Mouse (Mus musculus): ENCODE measurements around the gene Anks1. TPM values are rescaled to one million over a fixed set of nuclear protein-coding genes. Genes with fewer than 3 reads are reported as not detected.

Anks1 gene
- polyA plus RNA-seq, 1 experiment from 2014 or later, result 8.5 TPM

GRCm38 (mm10) chr17:28005393-28005792, 96.3 kb downstream of the Anks1 start:
- Histone ChIP-seq H3K27ac (0 out of 2 replicates have a peak overlapping the region, but pooled peaks have one; percentile 85), H3K4me2 (no peak overlapping the region), H3K4me1 (replicated peaks) (peaks cover 42% of the 10 kb centered on the region), H3K4me3 (no peak overlapping the region), H3K9ac (no peak overlapping the region), H3K9me3 (replicated peaks) (no peaks in the 10 kb centered on the region), H3K36me3 (no peaks in the 10 kb centered on the region), H3K27me3 (no peaks in the 10 kb centered on the region)
- no peak for ATAC-seq (replicated peaks; ENCODE audit: insufficient number of reproducible peaks, insufficient read depth, low FRiP score, low read depth)

GRCm38 (mm10) chr17:28006208-28006607, 97.1 kb downstream of the Anks1 start:
- Histone ChIP-seq H3K36me3 (no peaks in the 10 kb centered on the region), H3K4me1 (replicated peaks) (peaks cover 47% of the 10 kb centered on the region), H3K4me2 (peak overlapping the region; percentile 64; the same call in 1 of the 2 replicates), H3K27me3 (no peaks in the 10 kb centered on the region), H3K27ac (peak overlapping the region; percentile 85), H3K4me3 (no peak overlapping the region), H3K9ac (0 out of 2 replicates have a peak overlapping the region, but pooled peaks have one; percentile 4), H3K9me3 (replicated peaks) (no peaks in the 10 kb centered on the region)
- ATAC-seq (replicated peaks; ENCODE audit: insufficient number of reproducible peaks, insufficient read depth, low FRiP score, low read depth), result no peak
- WGBS, result 79% methylated on average over 8 of the region's 8 CpGs

- H3K4me1 ChIP-seq (replicated peaks), result peaks cover 49% of the 10 kb centered on the region
- no peaks in the 10 kb centered on the region for H3K9me3 ChIP-seq (replicated peaks)
- WGBS, result 58% methylated on average over 5 of the region's 5 CpGs
- H3K27me3 ChIP-seq, result no peaks in the 10 kb centered on the region
- no peaks in the 10 kb centered on the region for H3K36me3 ChIP-seq
- peak overlapping the region; percentile 43; the same call in 1 of the 2 replicates for H3K4me3 ChIP-seq
- H3K27ac ChIP-seq, result peak overlapping the region; percentile 85
- no peak for ATAC-seq (replicated peaks; ENCODE audit: insufficient number of reproducible peaks, insufficient read depth, low FRiP score, low read depth)
- H3K4me2 ChIP-seq, result peak overlapping the region; percentile 64
- H3K9ac ChIP-seq, result 0 out of 2 replicates have a peak overlapping the region, but pooled peaks have one; percentile 4
These were observed 97.5 kb downstream of the Anks1 start for GRCm38 (mm10) chr17:28006611-28007010.

- Histone ChIP-seq H3K4me1 (replicated peaks) (peaks cover 55% of the 10 kb centered on the region), H3K9ac (peak overlapping the region; percentile 54), H3K9me3 (replicated peaks) (no peaks in the 10 kb centered on the region), H3K36me3 (no peaks in the 10 kb centered on the region), H3K27me3 (no peaks in the 10 kb centered on the region), H3K27ac (peak overlapping the region; percentile 85), H3K4me3 (peak overlapping the region; percentile 43), H3K4me2 (peak overlapping the region; percentile 64)
- peak; percentile 79 for ATAC-seq (replicated peaks; ENCODE audit: insufficient number of reproducible peaks, insufficient read depth, low FRiP score, low read depth)
- 12% methylated on average over 29 of the region's 29 CpGs for WGBS
These were observed 98.2 kb downstream of the Anks1 start for GRCm38 (mm10) chr17:28007179-28007811.

GRCm38 (mm10) chr17:28007857-28008564, 98.9 kb downstream of the Anks1 start:
- 29% methylated on average over 27 of the region's 27 CpGs for WGBS
- no peaks in the 10 kb centered on the region for H3K9me3 ChIP-seq (replicated peaks)
- H3K27me3 ChIP-seq, result no peaks in the 10 kb centered on the region
- H3K4me2 ChIP-seq, result peak overlapping the region; percentile 64
- H3K36me3 ChIP-seq, result no peaks in the 10 kb centered on the region
- ATAC-seq (replicated peaks; ENCODE audit: insufficient number of reproducible peaks, insufficient read depth, low FRiP score, low read depth), result peak; percentile 21; the same call in 1 of the 2 replicates
- peaks cover 63% of the 10 kb centered on the region for H3K4me1 ChIP-seq (replicated peaks)
- peak overlapping the region; percentile 43 for H3K4me3 ChIP-seq
- H3K27ac ChIP-seq, result peak overlapping the region; percentile 85
- H3K9ac ChIP-seq, result peak overlapping the region; percentile 54

- Histone ChIP-seq H3K9ac (peak overlapping the region; percentile 54), H3K4me1 (replicated peaks) (peaks cover 68% of the 10 kb centered on the region), H3K9me3 (replicated peaks) (no peaks in the 10 kb centered on the region), H3K4me3 (peak overlapping the region; percentile 43), H3K27ac (peak overlapping the region; percentile 85), H3K4me2 (peak overlapping the region; percentile 64), H3K36me3 (no peaks in the 10 kb centered on the region), H3K27me3 (no peaks in the 10 kb centered on the region)
- ATAC-seq (replicated peaks; ENCODE audit: insufficient number of reproducible peaks, insufficient read depth, low FRiP score, low read depth), result no peak
- WGBS, result 69% methylated on average over 8 of the region's 8 CpGs
These were observed 99.5 kb downstream of the Anks1 start for GRCm38 (mm10) chr17:28008565-28008981.

GRCm38 (mm10) chr17:28009066-28009715, 100.1 kb downstream of the Anks1 start:
- H3K27ac ChIP-seq, result peak overlapping the region; percentile 85
- WGBS, result 79% methylated on average over 10 of the region's 10 CpGs

GRCm38 (mm10) chr17:28009716-28010114, 100.6 kb downstream of the Anks1 start:
- H3K27me3 ChIP-seq, result no peaks in the 10 kb centered on the region
- WGBS, result 84% methylated on average over 7 of the region's 7 CpGs
- H3K4me1 ChIP-seq (replicated peaks), result peaks cover 75% of the 10 kb centered on the region
- H3K27ac ChIP-seq, result no peak overlapping the region
- no peak for ATAC-seq (replicated peaks; ENCODE audit: insufficient number of reproducible peaks, insufficient read depth, low FRiP score, low read depth)
- H3K9me3 ChIP-seq (replicated peaks), result no peaks in the 10 kb centered on the region
- H3K4me3 ChIP-seq, result peak overlapping the region; percentile 43
- no peaks in the 10 kb centered on the region for H3K36me3 ChIP-seq
- H3K9ac ChIP-seq, result 0 out of 2 replicates have a peak overlapping the region, but pooled peaks have one; percentile 7
- H3K4me2 ChIP-seq, result peak overlapping the region; percentile 64

More at GRCm38 (mm10) chr17:28009066-28009715, 100.1 kb downstream of the Anks1 start:
- peak overlapping the region; percentile 64 for H3K4me2 ChIP-seq
- no peaks in the 10 kb centered on the region for H3K36me3 ChIP-seq
- H3K4me3 ChIP-seq, result peak overlapping the region; percentile 43
- ATAC-seq (replicated peaks; ENCODE audit: insufficient number of reproducible peaks, insufficient read depth, low FRiP score, low read depth), result no peak
- H3K9ac ChIP-seq, result peak overlapping the region; percentile 54
- H3K4me1 ChIP-seq (replicated peaks), result peaks cover 71% of the 10 kb centered on the region
- no peaks in the 10 kb centered on the region for H3K9me3 ChIP-seq (replicated peaks)
- H3K27me3 ChIP-seq, result no peaks in the 10 kb centered on the region

GRCm38 (mm10) chr17:28010925-28011324, 101.8 kb downstream of the Anks1 start:
- Histone ChIP-seq H3K27ac (no peak overlapping the region), H3K9me3 (replicated peaks) (no peaks in the 10 kb centered on the region), H3K4me1 (replicated peaks) (peaks cover 84% of the 10 kb centered on the region), H3K36me3 (no peaks in the 10 kb centered on the region), H3K4me3 (no peak overlapping the region), H3K4me2 (no peak overlapping the region), H3K27me3 (no peaks in the 10 kb centered on the region), H3K9ac (no peak overlapping the region)
- ATAC-seq (replicated peaks; ENCODE audit: insufficient number of reproducible peaks, insufficient read depth, low FRiP score, low read depth), result no peak
- 98% methylated on average over 2 of the region's 2 CpGs for WGBS

- Histone ChIP-seq H3K27me3 (no peaks in the 10 kb centered on the region), H3K27ac (peak overlapping the region; percentile 78), H3K9me3 (replicated peaks) (no peaks in the 10 kb centered on the region), H3K36me3 (no peaks in the 10 kb centered on the region), H3K4me3 (peak overlapping the region; percentile 13; the same call in 1 of the 2 replicates), H3K9ac (peak overlapping the region; percentile 10; the same call in 1 of the 2 replicates), H3K4me2 (peak overlapping the region; percentile 45), H3K4me1 (replicated peaks) (peaks cover 84% of the 10 kb centered on the region)
- WGBS, result 47% methylated on average over 6 of the region's 6 CpGs
- ATAC-seq (replicated peaks; ENCODE audit: insufficient number of reproducible peaks, insufficient read depth, low FRiP score, low read depth), result no peak
These were observed 103.7 kb downstream of the Anks1 start for GRCm38 (mm10) chr17:28012851-28013250.
